Mouse (Mus musculus): ENCODE measurements at regions not wholly inside any gene's neighbourhood (a gene's known extent, or its start where the extent isn't known, plus 50 kb on each side); places are given as distances from the start of the nearest gene placed in this dataset.

DNA sequence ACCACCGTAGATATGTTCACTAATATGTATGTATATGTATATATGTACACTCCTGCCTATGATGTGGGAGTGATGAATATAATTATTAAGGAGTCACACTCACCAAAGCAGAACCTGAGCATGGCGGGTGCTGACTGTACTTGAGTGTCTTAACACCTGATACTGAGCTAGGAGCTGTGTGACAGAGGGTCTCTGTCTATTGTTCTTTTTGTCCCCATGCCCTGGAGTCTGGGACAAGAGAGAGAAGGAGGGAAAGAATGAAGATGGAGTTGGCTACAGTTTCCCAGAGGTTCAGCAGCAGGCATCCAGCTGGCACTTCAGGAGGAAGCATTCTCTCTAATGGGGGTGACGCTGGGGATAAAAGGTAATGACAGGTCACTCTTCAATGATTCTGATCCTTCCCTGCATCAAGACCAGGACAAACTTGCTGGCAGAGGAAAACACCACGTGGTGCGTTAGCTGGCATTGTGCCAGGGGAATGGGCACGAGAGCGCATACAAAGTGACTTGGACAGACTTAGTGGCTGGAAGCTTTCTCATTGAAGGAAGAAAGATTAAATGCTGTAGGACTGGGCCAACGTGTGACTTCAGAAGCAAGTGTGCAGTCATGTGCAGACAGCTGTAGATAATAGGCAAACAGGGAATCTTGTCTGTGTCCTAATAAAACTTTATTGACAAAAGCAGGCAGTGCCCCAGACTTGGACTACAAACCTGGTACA is 141.8 kb upstream of the Mycn start:
- Histone ChIP-seq H3K27ac (ENCODE audit: low read depth, low read length) (no peak overlapping the region), H3K27me3 (ENCODE audit: control insufficient read depth, insufficient read depth, low read length) (no peaks in the 10 kb centered on the region), H3K4me2 (replicated peaks; ENCODE audit: low read depth, low read length) (no peak overlapping the region), H3K4me3 (ENCODE audit: low read depth, low read length) (no peak overlapping the region), H3K4me1 (replicated peaks; ENCODE audit: control insufficient read depth, insufficient read depth, low read length) (no peaks in the 10 kb centered on the region), H3K9ac (ENCODE audit: low read depth, low read length) (no peak overlapping the region), H3K36me3 (ENCODE audit: control insufficient read depth, insufficient read depth, low read length) (no peaks in the 10 kb centered on the region), H3K9me3 (ENCODE audit: control insufficient read depth, low read length) (no peaks in the 10 kb centered on the region)
- DNase-seq (ENCODE audit: low spot score) (peak; percentile 46), ATAC-seq (ENCODE audit: low FRiP score) (peak; percentile 76)
- WGBS, result 73% methylated on average over 8 of the region's 8 CpGs

DNA sequence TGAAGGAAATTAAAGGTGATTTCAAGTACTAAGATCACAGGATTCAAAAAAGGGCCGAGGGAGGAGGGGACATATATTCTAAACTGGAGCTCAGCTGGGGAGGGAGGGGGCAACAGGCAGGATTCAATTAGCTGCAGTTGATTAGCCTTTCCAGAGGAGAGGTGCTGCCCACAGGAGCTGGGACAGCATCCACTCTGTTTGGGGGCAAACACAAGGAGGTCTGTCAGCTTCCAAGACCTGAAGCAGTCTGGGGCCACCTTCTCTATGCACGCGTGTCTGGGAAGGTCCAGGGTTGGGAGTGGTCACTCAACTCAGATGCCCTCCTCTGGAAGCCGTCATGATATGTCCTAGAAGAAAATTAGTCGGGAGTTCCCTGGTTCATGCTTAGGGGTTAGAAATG is 139.1 kb upstream of the Mycn start:
- no peak overlapping the region for H3K4me3 ChIP-seq (ENCODE audit: low read depth, low read length)
- no peaks in the 10 kb centered on the region for H3K4me1 ChIP-seq (replicated peaks; ENCODE audit: control insufficient read depth, insufficient read depth, low read length)
- 86% methylated on average over 5 of the region's 5 CpGs for WGBS
- H3K27me3 ChIP-seq (ENCODE audit: control insufficient read depth, insufficient read depth, low read length), result no peaks in the 10 kb centered on the region
- no peak overlapping the region for H3K4me2 ChIP-seq (replicated peaks; ENCODE audit: low read depth, low read length)
- ATAC-seq (ENCODE audit: low FRiP score) (no peak), DNase-seq (ENCODE audit: low spot score) (no peak)
- no peak overlapping the region for H3K27ac ChIP-seq (ENCODE audit: low read depth, low read length)
- H3K9me3 ChIP-seq (ENCODE audit: control insufficient read depth, low read length), result no peaks in the 10 kb centered on the region
- no peaks in the 10 kb centered on the region for H3K36me3 ChIP-seq (ENCODE audit: control insufficient read depth, insufficient read depth, low read length)
- H3K9ac ChIP-seq (ENCODE audit: low read depth, low read length), result no peak overlapping the region

DNA sequence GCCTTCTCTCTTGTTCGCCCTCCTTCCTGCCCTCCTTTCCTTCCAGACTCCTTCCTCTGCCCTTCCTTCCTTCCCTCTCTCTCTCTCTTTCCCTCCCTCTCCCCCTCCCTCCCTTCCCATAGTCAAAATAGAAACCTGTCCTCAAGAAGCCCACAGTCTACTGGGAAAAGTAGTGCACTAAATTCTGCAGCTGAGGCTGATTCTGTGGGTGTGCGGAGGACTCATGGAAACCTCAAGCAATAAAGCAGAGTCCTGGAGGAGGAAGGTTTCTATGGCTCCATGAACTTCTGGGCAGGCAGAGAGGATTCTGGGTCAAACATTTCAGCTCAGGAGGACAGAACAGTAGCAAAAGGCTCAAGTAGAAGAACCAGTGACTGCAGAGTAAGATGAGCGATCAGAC is 138.1 kb upstream of the Mycn start:
- ATAC-seq (ENCODE audit: low FRiP score) (no peak), DNase-seq (ENCODE audit: low spot score) (no peak)
- Histone ChIP-seq H3K27ac (ENCODE audit: low read depth, low read length) (no peak overlapping the region), H3K4me3 (ENCODE audit: low read depth, low read length) (no peak overlapping the region), H3K4me2 (replicated peaks; ENCODE audit: low read depth, low read length) (no peak overlapping the region), H3K36me3 (ENCODE audit: control insufficient read depth, insufficient read depth, low read length) (no peaks in the 10 kb centered on the region), H3K27me3 (ENCODE audit: control insufficient read depth, insufficient read depth, low read length) (no peaks in the 10 kb centered on the region), H3K9ac (ENCODE audit: low read depth, low read length) (no peak overlapping the region), H3K9me3 (ENCODE audit: control insufficient read depth, low read length) (no peaks in the 10 kb centered on the region), H3K4me1 (replicated peaks; ENCODE audit: control insufficient read depth, insufficient read depth, low read length) (no peaks in the 10 kb centered on the region)
- 88% methylated on average over 3 of the region's 3 CpGs for WGBS

DNA sequence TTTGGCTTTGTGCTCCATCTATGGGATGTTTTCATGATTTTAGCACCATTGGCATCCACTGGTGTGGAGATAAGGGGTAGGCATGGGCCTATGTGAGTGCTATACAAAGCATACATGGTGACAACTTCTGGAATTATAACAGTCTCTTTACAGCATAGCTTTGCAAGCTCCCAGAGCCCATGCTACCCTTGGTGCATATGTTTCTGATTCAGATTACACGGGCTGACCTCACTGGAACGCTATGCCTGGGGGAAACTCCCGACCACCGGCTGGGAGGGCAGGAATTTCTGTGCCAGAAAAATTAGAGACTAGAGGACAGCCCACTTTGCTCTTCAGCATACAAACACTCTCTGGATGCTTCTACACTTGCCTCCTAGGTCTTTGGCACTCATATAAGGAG is 136.0 kb upstream of the Mycn start:
- no peaks in the 10 kb centered on the region for H3K4me1 ChIP-seq (replicated peaks; ENCODE audit: control insufficient read depth, insufficient read depth, low read length)
- no peaks in the 10 kb centered on the region for H3K27me3 ChIP-seq (ENCODE audit: control insufficient read depth, insufficient read depth, low read length)
- no peak overlapping the region for H3K27ac ChIP-seq (ENCODE audit: low read depth, low read length)
- H3K36me3 ChIP-seq (ENCODE audit: control insufficient read depth, insufficient read depth, low read length), result no peaks in the 10 kb centered on the region
- no peak for ATAC-seq (ENCODE audit: low FRiP score)
- WGBS, result 58% methylated on average over 4 of the region's 4 CpGs
- DNase-seq (ENCODE audit: low spot score), result no peak
- no peak overlapping the region for H3K4me2 ChIP-seq (replicated peaks; ENCODE audit: low read depth, low read length)
- no peak overlapping the region for H3K9ac ChIP-seq (ENCODE audit: low read depth, low read length)
- H3K4me3 ChIP-seq (ENCODE audit: low read depth, low read length), result no peak overlapping the region
- H3K9me3 ChIP-seq (ENCODE audit: control insufficient read depth, low read length), result no peaks in the 10 kb centered on the region

DNA sequence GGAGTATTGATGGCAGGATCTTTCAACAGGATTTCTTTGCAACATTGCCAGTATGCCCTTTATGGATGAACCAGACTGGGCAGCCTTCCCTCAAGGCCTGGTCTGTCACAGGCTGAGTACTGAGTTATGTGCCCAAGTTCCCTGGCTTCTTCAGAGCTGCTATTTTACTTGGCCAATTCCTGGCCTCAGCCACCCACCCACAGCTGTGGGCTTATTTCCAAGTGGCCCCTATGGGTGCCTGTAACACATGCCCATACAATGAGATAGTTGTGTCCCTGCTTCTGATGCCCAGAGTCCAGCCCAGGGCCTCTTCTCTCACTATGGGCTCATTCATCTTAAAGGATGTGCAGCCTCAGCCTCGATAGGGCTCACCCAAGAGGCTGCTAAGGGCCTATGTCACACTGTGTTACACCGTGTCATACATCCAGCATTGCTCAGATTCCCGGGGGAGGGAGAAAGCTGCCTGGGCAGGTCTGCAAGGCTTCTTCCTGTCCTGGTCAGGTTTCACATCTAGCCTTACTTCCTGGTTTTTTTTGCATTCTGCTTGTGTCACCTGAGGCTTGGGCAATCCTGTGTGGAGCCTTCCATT is 135.1 kb upstream of the Mycn start:
- DNase-seq (ENCODE audit: low spot score), result no peak
- no peaks in the 10 kb centered on the region for H3K4me1 ChIP-seq (replicated peaks; ENCODE audit: control insufficient read depth, insufficient read depth, low read length)
- H3K9me3 ChIP-seq (ENCODE audit: control insufficient read depth, low read length), result no peaks in the 10 kb centered on the region
- no peak overlapping the region for H3K27ac ChIP-seq (ENCODE audit: low read depth, low read length)
- H3K4me2 ChIP-seq (replicated peaks; ENCODE audit: low read depth, low read length), result no peak overlapping the region
- no peaks in the 10 kb centered on the region for H3K36me3 ChIP-seq (ENCODE audit: control insufficient read depth, insufficient read depth, low read length)
- no peak overlapping the region for H3K4me3 ChIP-seq (ENCODE audit: low read depth, low read length)
- H3K9ac ChIP-seq (ENCODE audit: low read depth, low read length), result no peak overlapping the region
- 67% methylated on average over 3 of the region's 3 CpGs for WGBS
- H3K27me3 ChIP-seq (ENCODE audit: control insufficient read depth, insufficient read depth, low read length), result no peaks in the 10 kb centered on the region
- ATAC-seq (ENCODE audit: low FRiP score), result no peak

DNA sequence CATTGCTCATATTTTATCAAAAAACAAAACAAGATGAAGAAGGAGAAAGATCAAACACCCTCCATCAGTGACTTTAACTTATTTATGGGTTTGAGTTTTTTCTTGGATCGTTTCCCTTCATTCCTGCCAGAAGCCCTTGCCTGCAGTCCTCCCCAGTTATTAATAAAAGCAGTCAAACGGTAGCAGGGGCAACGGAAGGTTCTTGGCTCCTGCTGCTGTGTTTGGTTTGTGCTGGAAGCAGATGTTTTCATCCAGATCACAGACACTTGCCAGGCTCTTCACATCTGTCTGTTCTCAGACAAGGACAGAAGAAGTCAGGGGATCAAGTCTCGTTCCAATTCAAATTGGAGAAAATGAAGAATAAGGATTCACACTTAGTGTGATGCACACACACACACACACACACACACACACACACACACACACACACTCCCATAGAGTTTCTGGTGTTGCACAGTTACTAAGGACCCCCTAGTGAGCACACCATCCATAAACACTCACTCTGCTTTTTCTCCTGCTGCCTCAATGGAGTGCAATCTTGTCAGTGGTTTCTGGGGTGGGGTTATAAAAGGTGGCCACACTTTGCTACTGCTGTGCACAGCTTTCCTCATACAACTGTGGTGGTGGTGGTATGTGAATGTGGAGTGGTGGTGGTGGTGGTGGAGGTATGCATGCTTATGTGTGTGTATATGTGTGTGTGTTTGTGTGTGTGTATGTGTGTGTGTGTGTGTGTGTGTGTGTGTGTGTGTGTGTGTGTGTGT is 131.6 kb upstream of the Mycn start:
- no peak overlapping the region for H3K4me2 ChIP-seq (replicated peaks; ENCODE audit: low read depth, low read length)
- ATAC-seq (ENCODE audit: low FRiP score), result no peak
- no peak overlapping the region for H3K4me3 ChIP-seq (ENCODE audit: low read depth, low read length)
- H3K36me3 ChIP-seq (ENCODE audit: control insufficient read depth, insufficient read depth, low read length), result no peaks in the 10 kb centered on the region
- no peaks in the 10 kb centered on the region for H3K9me3 ChIP-seq (ENCODE audit: control insufficient read depth, low read length)
- no peaks in the 10 kb centered on the region for H3K4me1 ChIP-seq (replicated peaks; ENCODE audit: control insufficient read depth, insufficient read depth, low read length)
- H3K9ac ChIP-seq (ENCODE audit: low read depth, low read length), result no peak overlapping the region
- no peaks in the 10 kb centered on the region for H3K27me3 ChIP-seq (ENCODE audit: control insufficient read depth, insufficient read depth, low read length)
- DNase-seq (ENCODE audit: low spot score), result no peak
- no peak overlapping the region for H3K27ac ChIP-seq (ENCODE audit: low read depth, low read length)
- WGBS, result 77% methylated on average over 4 of the region's 4 CpGs

DNA sequence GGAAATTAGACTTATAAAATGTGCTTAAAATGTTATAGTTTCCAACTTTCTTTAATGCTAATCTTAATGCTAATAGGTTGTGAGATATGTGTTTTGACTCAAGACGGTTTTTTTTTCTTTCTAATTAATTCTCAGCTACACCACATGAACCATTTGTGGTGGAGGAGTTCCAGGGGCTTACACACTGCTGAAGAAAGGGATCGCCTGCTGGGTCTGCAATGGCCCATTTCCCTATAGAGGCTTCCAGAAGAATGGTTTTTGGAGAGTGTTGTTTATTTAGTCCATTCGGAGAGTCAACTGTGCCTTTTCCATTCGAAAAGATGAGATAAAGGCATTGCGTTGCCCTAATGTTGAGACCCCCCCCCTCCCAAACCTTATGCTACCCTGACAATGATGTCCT is 125.6 kb upstream of the Mycn start:
- 66% methylated on average over 5 of the region's 5 CpGs for WGBS
- Histone ChIP-seq H3K4me2 (replicated peaks; ENCODE audit: low read depth, low read length) (no peak overlapping the region), H3K27me3 (ENCODE audit: control insufficient read depth, insufficient read depth, low read length) (no peaks in the 10 kb centered on the region), H3K9ac (ENCODE audit: low read depth, low read length) (no peak overlapping the region), H3K4me3 (ENCODE audit: low read depth, low read length) (no peak overlapping the region), H3K4me1 (replicated peaks; ENCODE audit: control insufficient read depth, insufficient read depth, low read length) (no peaks in the 10 kb centered on the region), H3K36me3 (ENCODE audit: control insufficient read depth, insufficient read depth, low read length) (no peaks in the 10 kb centered on the region), H3K9me3 (ENCODE audit: control insufficient read depth, low read length) (no peaks in the 10 kb centered on the region), H3K27ac (ENCODE audit: low read depth, low read length) (no peak overlapping the region)
- DNase-seq (ENCODE audit: low spot score) (no peak), ATAC-seq (ENCODE audit: low FRiP score) (no peak)

DNA sequence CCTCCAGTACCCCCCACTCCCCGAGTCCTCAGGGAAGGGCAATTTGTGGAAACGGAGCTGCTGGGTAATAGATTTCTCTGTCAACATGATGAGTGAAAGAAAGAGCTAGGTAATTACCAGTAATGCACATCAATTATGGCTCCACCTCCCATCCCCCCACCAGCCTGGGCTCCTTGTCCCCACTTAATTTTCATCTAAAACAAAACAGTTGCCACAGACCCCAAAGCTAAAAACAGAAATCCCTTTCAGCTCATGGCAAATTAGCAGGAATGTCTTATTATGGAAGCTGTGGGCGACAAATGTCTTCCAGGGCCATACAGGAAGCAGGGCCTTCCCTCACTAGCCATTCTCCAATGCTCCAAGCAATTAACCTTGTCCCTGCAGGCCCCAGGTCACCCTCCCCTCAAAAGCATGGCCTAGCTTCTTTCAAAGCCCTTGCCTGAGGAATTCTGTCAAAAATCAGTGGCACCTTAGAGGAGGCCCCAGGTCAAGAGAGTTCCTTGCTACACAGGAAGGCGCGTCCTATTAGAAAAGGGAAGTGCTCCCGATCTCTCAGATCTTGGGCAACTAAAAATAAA is 125.0 kb upstream of the Mycn start:
- Histone ChIP-seq H3K4me3 (ENCODE audit: low read depth, low read length) (no peak overlapping the region), H3K27me3 (ENCODE audit: control insufficient read depth, insufficient read depth, low read length) (no peaks in the 10 kb centered on the region), H3K4me1 (replicated peaks; ENCODE audit: control insufficient read depth, insufficient read depth, low read length) (no peaks in the 10 kb centered on the region), H3K9me3 (ENCODE audit: control insufficient read depth, low read length) (no peaks in the 10 kb centered on the region), H3K4me2 (replicated peaks; ENCODE audit: low read depth, low read length) (no peak overlapping the region), H3K36me3 (ENCODE audit: control insufficient read depth, insufficient read depth, low read length) (no peaks in the 10 kb centered on the region), H3K27ac (ENCODE audit: low read depth, low read length) (no peak overlapping the region), H3K9ac (ENCODE audit: low read depth, low read length) (no peak overlapping the region)
- DNase-seq (ENCODE audit: low spot score) (no peak), ATAC-seq (ENCODE audit: low FRiP score) (no peak)
- WGBS, result 58% methylated on average over 6 of the region's 6 CpGs
